Mouse (Mus musculus) stomach, postnatal 0 days (tissue): ENCODE results near the gene Hist1h2be.

Source experiments
- CTCF ChIP-seq: IDR thresholded peaks from 2 replicates; pipeline ENCODE4 v1.5.1; 2016; ENCODE audit warnings: antibody characterized with exemption, low read depth, mild to moderate bottlenecking, moderate library complexity
- EP300 ChIP-seq: optimal IDR thresholded peaks from 2 replicates; pipeline ENCODE3; 2016; ENCODE audit warnings: antibody characterized with exemption

GRCm38 (mm10) chr13:23562699-23563462, 58.0 kb downstream of the Hist1h2be start:
- TF ChIP-seq CTCF (peak; percentile 78), EP300 (no peak)
